Mouse (Mus musculus) adrenal gland, postnatal 10 days (tissue): Measurements from ENCODE around the gene Doc2g. TPM values are rescaled to one million over a fixed set of nuclear protein-coding genes. Genes with fewer than 3 reads are reported as not detected.
"Not testable (repeated sequence)": the region's sequence is repeated elsewhere in the genome, so short reads cannot be mapped to it uniquely, and the experiment has no call there.

Experiments used
- DNase-seq: peaks from one replicate; pipeline ENCODE4 v3.0.0; 2021; ENCODE audit warnings: mixed read lengths
- total RNA-seq, 2 experiments: library from RNA; stranded (reverse); gene quantifications; 2 replicates each; pipeline ENCODE4 v1.2.3; 2021

Gene Doc2g
- total RNA-seq, 2 experiments from 2014 or later = 1.3 to 3.0 TPM

GRCm38 (mm10) chr19:4017921-4018587 lies 14.9 kb downstream of the Doc2g start:
- no peak for DNase-seq

- peak; percentile 86 for DNase-seq
These were observed 15.8 kb downstream of the Doc2g start for GRCm38 (mm10) chr19:4018743-4019583.

DNA sequence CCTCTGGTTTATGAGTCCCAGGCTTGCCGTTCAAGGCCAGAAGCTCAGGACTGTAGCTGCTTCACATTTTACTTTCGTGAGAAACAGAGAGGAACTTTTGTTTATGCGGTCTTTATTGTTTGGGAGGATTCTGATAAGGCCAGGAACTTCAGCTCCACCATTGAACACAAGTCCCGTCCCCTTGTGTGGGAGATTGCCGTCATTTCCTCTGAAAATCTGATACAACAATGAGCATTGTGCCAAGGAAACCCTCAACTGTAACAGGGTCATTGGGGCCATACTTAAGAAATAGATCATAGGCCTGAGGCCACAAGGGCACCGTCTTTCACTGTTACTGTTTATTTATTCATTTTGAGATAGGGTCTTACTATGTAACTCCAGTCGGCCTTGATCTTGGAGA lies 20.1 kb downstream of the Doc2g start:
- no peak for DNase-seq

DNA sequence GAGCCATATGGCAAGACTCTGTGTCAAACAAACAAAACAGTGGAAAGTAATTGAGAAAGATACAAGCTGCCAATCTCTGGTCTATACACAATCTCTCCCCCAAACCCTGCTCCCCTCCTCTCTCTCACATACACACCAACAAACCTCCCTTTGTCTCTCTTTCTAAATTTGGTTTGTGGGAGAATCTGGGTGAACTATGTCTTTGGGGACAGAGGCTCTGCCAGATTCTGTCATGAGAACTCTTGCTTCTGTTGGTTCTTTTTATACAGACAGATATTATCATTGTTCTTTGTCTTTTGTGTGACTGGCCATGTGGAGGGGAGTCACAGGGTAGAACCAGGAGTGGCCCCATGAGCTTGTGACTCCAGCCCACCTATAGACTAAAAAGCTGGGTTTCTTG lies 24.5 kb downstream of the Doc2g start:
- DNase-seq = no peak

GRCm38 (mm10) chr19:4032668-4033067 lies 29.6 kb downstream of the Doc2g start:
- no peak for DNase-seq

DNA sequence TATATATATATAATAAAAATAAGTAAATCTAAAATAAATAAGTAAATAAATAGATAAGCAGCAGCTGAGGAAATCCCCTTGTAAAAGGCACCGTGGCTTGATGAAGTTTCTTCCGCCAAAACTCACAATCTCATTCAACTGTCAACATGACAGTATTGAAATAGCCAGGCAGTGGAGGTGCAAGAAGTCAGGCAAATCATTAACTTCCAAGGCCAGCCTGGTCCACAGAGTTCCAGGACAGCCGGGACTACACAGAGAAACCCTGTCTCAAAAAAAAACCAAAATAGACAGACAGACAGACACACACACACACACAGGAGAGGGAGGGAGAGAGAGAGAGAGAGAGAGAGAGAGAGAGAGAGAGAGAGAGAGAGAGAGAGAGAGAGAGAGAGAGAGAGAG lies 30.2 kb downstream of the Doc2g start:
- DNase-seq = no peak

DNA sequence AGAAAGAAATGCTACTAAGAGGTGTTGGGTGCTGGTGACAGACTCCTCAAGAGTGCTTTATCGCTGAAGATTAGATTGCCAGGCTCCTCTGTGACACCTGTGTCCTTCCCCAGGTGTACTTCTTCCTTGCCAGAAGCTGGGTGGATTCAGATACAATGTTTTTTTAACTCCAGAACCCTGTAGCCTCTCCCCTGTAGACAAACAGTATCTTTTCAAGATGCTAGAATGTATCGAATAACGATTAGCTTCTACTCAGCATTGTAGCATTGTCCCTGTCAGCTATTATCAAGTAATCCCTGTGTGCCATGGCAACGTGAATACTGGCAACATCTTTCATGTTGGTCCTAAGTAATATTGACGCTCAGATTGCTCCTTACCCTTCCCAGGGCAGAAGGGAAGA lies 30.6 kb downstream of the Doc2g start:
- no peak for DNase-seq

DNA sequence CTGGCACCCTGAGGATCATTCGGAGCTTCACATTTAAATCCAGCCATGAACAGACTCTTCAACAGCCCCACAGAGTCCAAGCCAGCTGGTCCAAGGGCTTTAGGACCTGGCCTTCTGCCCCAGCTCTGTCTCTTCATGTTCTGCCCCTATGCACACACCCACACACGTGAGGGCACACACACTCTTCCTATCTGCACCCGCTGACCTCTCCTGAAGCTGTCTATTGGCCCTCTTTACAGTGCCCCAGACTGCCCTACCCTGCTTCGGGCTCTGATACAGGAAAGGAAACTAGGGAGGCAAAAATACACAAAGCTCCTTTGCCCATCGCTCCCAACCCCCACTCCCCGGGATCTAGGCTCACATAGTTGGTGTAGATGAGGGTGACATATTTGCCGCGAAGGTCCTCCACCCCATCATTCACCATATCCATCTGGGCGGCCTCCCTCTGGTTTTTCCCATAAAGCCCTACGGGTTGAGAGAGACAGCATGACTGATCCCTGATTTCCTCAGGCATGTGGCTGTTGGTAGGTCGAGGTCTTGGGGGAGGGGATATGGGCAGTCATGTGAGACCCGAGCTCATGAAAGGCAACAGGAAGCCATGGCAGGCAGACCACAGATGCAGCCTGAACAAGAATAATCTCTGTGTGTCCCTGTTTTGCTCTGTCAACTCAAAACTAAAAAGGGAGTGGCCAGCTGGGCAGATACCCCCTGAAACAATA lies 33.4 kb downstream of the Doc2g start:
- no peak for DNase-seq

GRCm38 (mm10) chr19:4037154-4037787 lies 34.2 kb downstream of the Doc2g start:
- DNase-seq = not testable (repeated sequence)

DNA sequence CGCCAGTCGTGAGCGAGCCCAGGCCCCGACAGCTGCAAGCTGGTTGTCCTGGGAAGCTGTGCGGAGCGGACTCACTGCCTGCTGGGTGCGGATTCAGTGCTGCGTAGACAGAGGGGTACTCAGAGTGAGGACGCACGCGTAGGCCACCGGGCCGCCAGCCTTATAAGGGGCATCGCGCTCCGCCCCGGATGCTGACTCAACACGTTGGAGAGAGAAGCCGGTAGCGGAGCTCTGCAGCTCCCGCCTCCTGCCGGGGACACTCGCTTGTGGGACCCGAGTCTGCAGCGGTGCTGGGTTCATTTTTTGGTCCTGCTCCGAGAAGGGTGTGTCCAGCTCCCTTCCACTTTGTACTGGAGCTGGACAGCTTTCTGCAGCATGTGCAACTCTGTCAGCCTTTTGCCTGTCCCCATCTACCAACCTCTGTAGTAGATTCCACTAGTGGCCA lies 34.7 kb downstream of the Doc2g start, which contains the start of gene Gstp1:
TSS of gene Gstp1 (minus strand) at position 198 of the 445 bp plus-strand sequence.
- DNase-seq = peak; percentile 93

GRCm38 (mm10) chr19:4040941-4041340 lies 37.8 kb downstream of the Doc2g start:
- DNase-seq = not testable (repeated sequence)

- not testable (repeated sequence) for DNase-seq
These were observed 38.4 kb downstream of the Doc2g start for GRCm38 (mm10) chr19:4041500-4041899.

GRCm38 (mm10) chr19:4042124-4042523 lies 39.0 kb downstream of the Doc2g start:
- peak; percentile 24 for DNase-seq

DNA sequence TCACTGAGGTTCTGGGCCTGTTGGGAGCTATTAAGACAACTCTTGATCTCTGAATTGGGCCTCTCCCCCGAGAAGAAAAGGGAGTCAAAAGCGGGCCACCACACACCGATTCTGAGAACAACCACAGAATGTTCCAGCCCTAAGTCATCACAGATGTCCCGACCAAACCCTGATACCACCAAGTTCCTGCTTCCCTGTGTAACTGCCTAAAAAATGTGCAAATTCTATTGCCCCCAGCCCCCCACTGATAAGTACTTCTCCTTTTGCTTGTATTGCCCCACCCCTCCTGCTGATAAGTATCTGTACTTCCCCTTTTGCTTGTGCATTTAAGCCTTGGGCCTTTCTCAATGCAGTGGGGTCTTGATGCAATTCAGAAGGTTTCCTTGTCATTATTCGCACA lies 41.0 kb downstream of the Doc2g start:
- DNase-seq = not testable (repeated sequence)

GRCm38 (mm10) chr19:4045966-4046865 lies 43.1 kb downstream of the Doc2g start, which contains the start of gene Gstp2:
TSS of gene Gstp2 (minus strand) at chr19:4046023.
- DNase-seq = peak; percentile 79

- no peak for DNase-seq
These were observed 43.7 kb downstream of the Doc2g start for GRCm38 (mm10) chr19:4046866-4047254.

DNA sequence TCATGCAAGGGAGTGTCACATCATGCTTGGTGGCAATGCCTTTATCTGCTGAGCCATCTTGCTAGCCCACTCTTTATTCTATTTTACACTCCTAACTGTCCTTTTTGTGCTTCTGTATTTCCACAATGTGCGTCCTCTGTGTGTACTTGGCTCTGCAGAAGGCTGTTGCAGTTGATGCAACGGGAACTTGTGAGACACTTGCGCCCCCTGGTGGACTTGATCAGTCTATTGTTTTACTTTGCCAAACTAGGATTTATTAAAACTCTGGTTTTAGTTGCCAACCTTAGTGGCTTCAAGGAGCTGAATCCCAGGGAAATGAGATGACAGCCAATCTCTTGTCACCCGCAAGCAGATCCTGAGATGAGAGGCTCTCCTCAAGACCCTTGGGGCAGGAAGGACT lies 44.7 kb downstream of the Doc2g start:
- DNase-seq = peak; percentile 91

DNA sequence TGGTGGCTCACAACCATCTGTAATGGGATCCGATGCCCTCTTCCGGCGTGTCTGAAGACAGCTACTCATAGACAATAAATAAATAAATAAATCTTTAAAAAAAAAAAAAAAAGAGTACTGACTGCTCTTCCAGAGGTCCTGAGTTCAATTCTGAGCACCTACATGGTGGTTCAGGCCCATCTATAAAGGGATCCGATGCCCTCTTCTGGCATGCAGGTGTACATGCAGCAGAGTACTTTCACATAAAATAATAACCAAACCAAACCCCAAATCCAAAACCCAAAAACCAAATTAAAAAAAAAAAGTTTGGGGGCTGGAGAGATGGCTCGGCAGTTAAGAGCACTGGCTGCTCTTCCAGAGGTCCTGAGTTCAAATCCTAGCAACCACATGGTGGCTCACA lies 46.0 kb downstream of the Doc2g start:
- not testable (repeated sequence) for DNase-seq

GRCm38 (mm10) chr19:4051016-4051415 lies 47.9 kb downstream of the Doc2g start:
- no peak for DNase-seq

DNA sequence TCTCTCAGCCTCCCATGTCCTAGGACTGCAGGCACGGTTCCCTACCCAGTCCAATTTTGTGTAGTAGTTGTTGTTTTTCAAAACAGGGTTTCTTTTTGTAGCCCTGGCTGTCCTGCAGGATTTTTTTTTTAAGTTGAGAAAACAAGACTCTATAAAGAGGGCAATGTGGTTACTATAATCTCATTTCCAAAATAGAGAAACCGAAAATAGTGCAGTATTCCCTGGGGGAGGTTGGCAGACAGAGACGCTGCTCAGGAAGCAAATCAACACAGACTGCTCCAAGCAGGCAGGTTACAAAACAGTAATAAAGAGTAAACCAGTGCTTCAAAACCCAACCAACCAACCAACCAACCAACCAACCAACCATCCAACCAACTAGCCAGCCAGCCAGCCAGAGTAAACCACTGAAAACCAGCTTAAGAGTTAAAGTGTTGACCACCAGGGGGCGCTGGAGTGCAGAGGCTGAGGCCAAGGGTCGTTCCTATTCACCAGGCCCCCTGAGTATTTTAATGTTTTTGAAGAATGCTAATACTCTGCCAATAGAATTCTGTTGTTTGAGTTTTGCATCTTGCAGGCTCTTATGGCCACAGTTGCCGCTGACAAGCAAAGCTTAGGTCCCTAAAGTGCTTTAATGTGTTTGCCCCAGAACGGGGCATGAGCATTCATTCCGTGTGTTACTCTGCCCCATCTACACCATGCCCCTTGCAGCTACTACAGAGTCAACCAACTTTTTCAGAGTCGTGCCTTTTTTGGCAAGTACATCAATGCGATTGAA lies 48.8 kb downstream of the Doc2g start:
- peak; percentile 84 for DNase-seq
